Mouse (Mus musculus): Measurements from ENCODE around the gene Ube2o. TPM values are rescaled to one million over a fixed set of nuclear protein-coding genes. Genes with fewer than 3 reads are reported as not detected.
A peak's percentile ranks its signal among the peaks of the same experiment; 100 is the strongest.

Gene Ube2o
- polyA plus RNA-seq, 2 experiments = 18.7 to 29.7 TPM

DNA sequence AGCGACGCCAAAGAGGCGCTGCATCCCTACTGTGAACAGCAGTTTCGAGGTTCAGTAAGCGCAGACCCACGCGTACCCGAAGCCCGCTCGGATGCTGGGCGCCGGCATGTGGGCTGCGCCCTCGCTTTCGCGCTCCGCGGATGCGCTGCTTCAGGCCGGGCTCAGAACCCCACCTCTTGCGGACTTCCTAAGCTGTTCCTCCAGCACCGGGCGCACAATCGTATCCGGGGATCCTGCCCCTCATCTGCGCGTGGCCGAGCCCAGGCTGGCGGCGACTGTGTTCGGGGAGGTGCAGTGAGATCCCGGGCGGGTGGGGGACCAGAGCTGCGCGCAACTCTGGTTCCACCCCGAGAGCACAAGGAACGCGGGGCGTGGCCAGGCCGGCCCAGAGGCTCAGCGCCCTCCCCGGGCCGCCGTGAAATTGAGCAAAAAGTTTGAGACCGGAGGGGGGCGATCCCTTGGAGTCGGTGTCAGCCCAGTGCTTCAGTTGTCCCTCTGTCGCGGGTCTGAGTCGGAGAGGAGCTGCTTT lies 48.4 kb downstream of the Ube2o start:
- H3K36me3 ChIP-seq (ENCODE audit: control insufficient read depth, insufficient read depth, low read length) = peaks cover 5% of the 10 kb centered on the region; the same call in 1 of the 2 replicates
- H3K27ac ChIP-seq (replicated peaks; ENCODE audit: low read depth, low read length) = no peak overlapping the region
- peak overlapping the region; percentile 99 for H3K4me2 ChIP-seq (replicated peaks; ENCODE audit: low read depth, low read length, severe bottlenecking)
- H3K9ac ChIP-seq (ENCODE audit: low read depth, low read length, severe bottlenecking) = peak overlapping the region; percentile 62
- peak overlapping the region; percentile 58 for H3K4me3 ChIP-seq (replicated peaks; ENCODE audit: low read length)
- H3K9me3 ChIP-seq (ENCODE audit: control insufficient read depth, low read length) = no peaks in the 10 kb centered on the region
- TF ChIP-seq POLR2A (IDR thresholded peaks at IDR 0.05; ENCODE audit: borderline replicate concordance, extremely low read depth, insufficient read depth, insufficient read length) = no peak
- ATAC-seq (ENCODE audit: low FRiP score, low read depth) (peak; percentile 62), DNase-seq (ENCODE audit: low spot score) (peak; percentile 62)
- peaks cover 45% of the 10 kb centered on the region for H3K27me3 ChIP-seq (ENCODE audit: control insufficient read depth, insufficient read depth, low read length)
- peaks cover 30% of the 10 kb centered on the region for H3K4me1 ChIP-seq (ENCODE audit: control insufficient read depth, insufficient read depth, low read length)
- under 1% methylated on average over 48 of the region's 50 CpGs for WGBS

DNA sequence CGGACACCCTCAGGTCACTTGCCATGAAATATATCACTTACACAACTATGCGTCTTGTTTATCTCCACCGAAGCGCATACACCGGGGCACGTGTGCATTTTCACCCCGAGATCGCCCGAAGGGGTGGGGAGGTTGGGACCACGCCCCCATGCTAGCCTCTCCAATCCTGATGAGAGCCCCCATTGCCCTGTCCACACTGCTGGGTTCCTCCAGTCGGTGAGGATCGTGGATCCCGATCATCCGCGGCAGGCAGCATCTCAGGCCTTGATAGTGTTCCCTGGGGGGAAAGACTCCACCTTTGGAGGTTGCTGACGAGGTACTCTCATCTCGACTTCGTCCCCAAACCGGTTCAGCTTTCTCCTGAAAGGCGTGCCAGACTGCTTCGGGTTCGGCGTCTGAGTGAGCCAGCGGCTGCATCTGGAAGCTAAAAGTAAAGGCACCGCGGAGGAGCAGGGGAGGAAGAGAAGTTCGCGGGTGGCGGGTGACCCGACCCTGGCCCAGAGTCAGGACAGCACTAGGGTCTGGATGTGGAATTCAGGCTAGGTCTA lies 48.9 kb downstream of the Ube2o start:
- peak overlapping the region; percentile 62 for H3K9ac ChIP-seq (ENCODE audit: low read depth, low read length, severe bottlenecking)
- DNase-seq (ENCODE audit: low spot score) = no peak
- H3K27ac ChIP-seq (replicated peaks; ENCODE audit: low read depth, low read length) = no peak overlapping the region
- no peak for TF ChIP-seq POLR2A (IDR thresholded peaks at IDR 0.05; ENCODE audit: borderline replicate concordance, extremely low read depth, insufficient read depth, insufficient read length)
- H3K4me1 ChIP-seq (ENCODE audit: control insufficient read depth, insufficient read depth, low read length) = peaks cover 30% of the 10 kb centered on the region
- H3K27me3 ChIP-seq (ENCODE audit: control insufficient read depth, insufficient read depth, low read length) = peaks cover 45% of the 10 kb centered on the region
- no peaks in the 10 kb centered on the region for H3K9me3 ChIP-seq (ENCODE audit: control insufficient read depth, low read length)
- WGBS = 1% methylated on average over 30 of the region's 30 CpGs
- ATAC-seq (ENCODE audit: low FRiP score, low read depth) = no peak
- H3K36me3 ChIP-seq (ENCODE audit: control insufficient read depth, insufficient read depth, low read length) = peaks cover 5% of the 10 kb centered on the region; the same call in 1 of the 2 replicates
- peak overlapping the region; percentile 58 for H3K4me3 ChIP-seq (replicated peaks; ENCODE audit: low read length)
- H3K4me2 ChIP-seq (replicated peaks; ENCODE audit: low read depth, low read length, severe bottlenecking) = peak overlapping the region; percentile 99

DNA sequence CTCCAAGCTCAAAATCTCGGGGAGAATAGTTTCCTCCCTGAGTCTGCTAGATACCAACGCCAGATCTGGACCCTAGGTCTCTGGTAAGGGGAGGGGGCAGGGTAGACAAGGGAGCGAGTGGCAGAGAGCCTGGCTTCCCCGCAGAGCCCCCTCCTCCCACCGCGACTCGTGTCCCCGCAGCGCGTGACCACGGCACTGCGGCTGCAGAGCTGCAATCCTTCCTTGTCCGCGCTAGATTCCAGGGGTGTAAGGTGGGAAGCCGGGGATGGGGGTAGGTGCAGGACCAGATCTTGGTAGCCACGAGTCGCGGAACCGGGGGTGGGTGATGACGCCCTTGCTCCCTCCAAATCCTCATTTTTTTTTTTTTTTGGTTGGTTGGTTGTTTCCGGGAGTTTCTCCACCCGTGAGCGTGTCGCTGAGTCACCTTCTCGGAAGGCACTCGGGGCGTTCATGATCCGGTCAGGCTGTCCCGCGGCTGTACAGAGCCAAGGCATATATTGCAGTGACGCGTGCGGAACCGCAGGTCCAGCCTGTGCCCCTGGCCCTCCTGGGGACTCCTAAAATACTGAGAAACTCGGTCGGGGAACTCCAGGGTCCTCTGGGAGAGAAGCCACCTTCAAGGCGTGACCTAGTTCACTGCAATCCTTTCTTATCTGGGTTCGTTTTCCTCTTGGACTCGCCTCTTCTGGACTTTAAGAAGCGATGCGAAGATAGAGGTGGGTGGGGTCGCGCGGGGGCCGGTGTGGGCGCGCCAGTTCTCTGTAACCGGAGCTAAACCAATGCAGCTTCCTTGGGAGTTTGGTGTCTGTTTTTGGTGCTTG lies 49.7 kb downstream of the Ube2o start:
- WGBS = 2% methylated on average over 48 of the region's 48 CpGs
- H3K4me3 ChIP-seq (replicated peaks; ENCODE audit: low read length) = peak overlapping the region; percentile 58
- H3K27me3 ChIP-seq (ENCODE audit: control insufficient read depth, insufficient read depth, low read length) = peaks cover 45% of the 10 kb centered on the region
- no peak for ATAC-seq (ENCODE audit: low FRiP score, low read depth)
- H3K27ac ChIP-seq (replicated peaks; ENCODE audit: low read depth, low read length) = no peak overlapping the region
- peak overlapping the region; percentile 62 for H3K9ac ChIP-seq (ENCODE audit: low read depth, low read length, severe bottlenecking)
- no peaks in the 10 kb centered on the region for H3K36me3 ChIP-seq (ENCODE audit: control insufficient read depth, insufficient read depth, low read length)
- TF ChIP-seq POLR2A (IDR thresholded peaks at IDR 0.05; ENCODE audit: borderline replicate concordance, extremely low read depth, insufficient read depth, insufficient read length) = no peak
- peaks cover 30% of the 10 kb centered on the region for H3K4me1 ChIP-seq (ENCODE audit: control insufficient read depth, insufficient read depth, low read length)
- H3K9me3 ChIP-seq (ENCODE audit: control insufficient read depth, low read length) = no peaks in the 10 kb centered on the region
- no peak for DNase-seq (ENCODE audit: low spot score)
- peak overlapping the region; percentile 99 for H3K4me2 ChIP-seq (replicated peaks; ENCODE audit: low read depth, low read length, severe bottlenecking)

DNA sequence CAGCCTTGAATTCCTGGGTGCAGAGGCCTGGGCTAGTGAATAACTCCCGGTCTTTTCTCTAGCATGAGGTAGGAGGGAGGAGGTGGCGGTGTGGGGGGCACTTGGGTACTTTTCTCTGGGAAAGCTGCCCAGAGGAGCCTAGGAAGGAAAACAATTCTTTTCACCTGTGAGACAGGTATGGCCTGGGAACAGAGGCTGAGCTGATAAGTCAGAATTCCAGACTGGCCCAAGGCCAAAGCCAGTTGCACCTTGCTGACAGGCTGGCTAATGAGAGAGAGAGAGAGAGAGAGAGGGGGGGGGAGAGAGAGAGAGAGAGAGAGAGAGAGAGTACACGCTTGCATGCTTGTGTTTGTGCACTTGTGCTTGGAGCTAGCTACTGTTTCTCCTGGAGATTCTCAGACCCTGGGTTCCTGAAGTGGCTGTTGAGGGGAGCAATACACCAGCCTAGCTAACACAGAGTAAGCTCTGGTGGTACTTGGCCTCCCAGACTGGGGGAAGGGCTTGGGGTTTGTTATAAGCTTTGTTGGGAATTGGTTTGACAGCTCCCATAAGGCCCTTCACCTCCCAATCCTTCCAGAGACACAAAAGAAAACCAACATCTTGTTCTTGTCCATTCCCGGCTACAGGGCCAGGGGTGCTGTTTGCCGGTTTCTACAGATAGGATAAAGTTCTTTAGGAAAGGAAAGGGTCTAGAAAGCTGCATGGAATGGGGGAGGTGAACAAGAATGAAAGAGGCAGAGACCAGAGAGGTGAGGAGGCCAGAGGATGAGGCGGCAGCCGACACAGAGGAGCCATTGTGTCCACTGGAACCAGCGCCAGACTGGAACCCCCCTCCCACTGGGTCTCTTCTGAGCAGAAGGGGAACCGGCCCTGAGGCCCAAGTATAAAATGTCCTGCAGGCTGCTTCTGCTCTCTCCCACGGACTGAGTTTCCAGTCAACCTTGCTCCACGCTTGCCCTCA lies 50.8 kb downstream of the Ube2o start, which contains the start of gene Sphk1:
TSS of gene Sphk1 (plus strand) at position 739 of the 961 bp plus-strand sequence.
- H3K9ac ChIP-seq (ENCODE audit: low read depth, low read length, severe bottlenecking) = peak within 1 kb of the TSS; percentile 62
- H3K27ac ChIP-seq (replicated peaks; ENCODE audit: low read depth, low read length) = no peak within 1 kb of the TSS
- no peak for ATAC-seq (ENCODE audit: low FRiP score, low read depth)
- TF ChIP-seq POLR2A (IDR thresholded peaks at IDR 0.05; ENCODE audit: borderline replicate concordance, extremely low read depth, insufficient read depth, insufficient read length) = no peak
- no peaks in the 10 kb centered on the region for H3K9me3 ChIP-seq (ENCODE audit: control insufficient read depth, low read length)
- H3K4me2 ChIP-seq (replicated peaks; ENCODE audit: low read depth, low read length, severe bottlenecking) = peak within 1 kb of the TSS; percentile 99
- peak within 1 kb of the TSS; percentile 58 for H3K4me3 ChIP-seq (replicated peaks; ENCODE audit: low read length)
- peak; percentile 27 for DNase-seq (ENCODE audit: low spot score)
- WGBS = 33% methylated on average over 11 of the region's 11 CpGs
- H3K27me3 ChIP-seq (ENCODE audit: control insufficient read depth, insufficient read depth, low read length) = peaks cover 45% of the 10 kb centered on the region
- peaks cover 30% of the 10 kb centered on the region for H3K4me1 ChIP-seq (ENCODE audit: control insufficient read depth, insufficient read depth, low read length)
- H3K36me3 ChIP-seq (ENCODE audit: control insufficient read depth, insufficient read depth, low read length) = no peaks in the 10 kb centered on the region
